Mouse (Mus musculus) G1E (cell line): Measurements from ENCODE around the gene AC124108.1. TPM values are rescaled to one million over a fixed set of nuclear protein-coding genes. Genes with fewer than 3 reads are reported as not detected.

Experiments used
- ATAC-seq: 2 replicates; pipeline ENCODE4 v1.8.0; 2016; ENCODE audit warnings: mild to moderate bottlenecking; ENCODE audit not compliant: insufficient number of reproducible peaks, poor library complexity, low FRiP score, severe bottlenecking; ENCODE audit errors: extremely low read depth
- DNase-seq: peaks from one replicate; pipeline ENCODE4 v3.0.0; 2012; ENCODE audit warnings: low spot score
- H3K27me3 ChIP-seq: 2 replicates; pipeline ENCODE4 v1.6.1; 2012; ENCODE audit warnings: mild to moderate bottlenecking, low read length, inconsistent platforms; ENCODE audit not compliant: insufficient read depth
- H3K36me3 ChIP-seq: replicated peaks from 2 replicates; pipeline ENCODE3; 2012; ENCODE audit warnings: mild to moderate bottlenecking, inconsistent platforms
- H3K4me1 ChIP-seq: 2 replicates; pipeline ENCODE4 v1.6.1; 2012; ENCODE audit warnings: low read depth, low read length, inconsistent platforms, mixed read lengths; ENCODE audit not compliant: insufficient read depth
- H3K4me3 ChIP-seq: 2 replicates; pipeline ENCODE4 v1.5.1; 2012; ENCODE audit warnings: low read depth, mild to moderate bottlenecking, inconsistent platforms, low read length, moderate library complexity, mixed read lengths
- H3K9me3 ChIP-seq: replicated peaks from 2 replicates; pipeline ENCODE4 v1.6.1; 2012; ENCODE audit warnings: inconsistent platforms
- CTCF ChIP-seq: IDR thresholded peaks from 2 replicates; pipeline ENCODE4 v1.5.1; 2012; ENCODE audit warnings: low read depth, low read length, inconsistent platforms, mixed read lengths
- GATA1 ChIP-seq: IDR thresholded peaks from 2 replicates; pipeline ENCODE4 v1.6.1; 2012; ENCODE audit warnings: borderline replicate concordance, low read length, inconsistent platforms, mixed read lengths
- GATA2 ChIP-seq: IDR thresholded peaks from 2 replicates; pipeline ENCODE4 v1.6.1; 2012; ENCODE audit warnings: low read depth, low read length, inconsistent platforms, borderline replicate concordance
- POLR2AphosphoS5 ChIP-seq: IDR thresholded peaks from 2 replicates; pipeline ENCODE4 v1.6.1; 2012; ENCODE audit warnings: low read depth, low read length, inconsistent platforms; ENCODE audit not compliant: insufficient replicate concordance
- TAL1 ChIP-seq: conservative IDR thresholded peaks from 2 replicates; pipeline ENCODE4 v1.6.1; 2012; ENCODE audit warnings: low read depth, low read length, inconsistent platforms, mixed read lengths
- polyA plus RNA-seq: library from polyadenylated mRNA; stranded (reverse); fragments of >175 nt; gene quantifications from 2 replicates; pipeline ENCODE4 v1.2.3, GENCODE M21; 2012
- total RNA-seq, 2 experiments: library from RNA; stranded (forward) in 1 of 2; stranded (reverse) in 1 of 2; fragments of 200-1000 nt in 1 of 2; fragments of >200 nt in 1 of 2; fragmentation: Nextera tagmentation in 1 of 2; gene quantifications; 2 replicates each; pipeline ENCODE4 v1.2.3; 2014 to 2017

AC124108.1 gene
- total and polyA plus RNA-seq, 3 experiments, result 0.05 TPM; not detected in 2

GRCm38 (mm10) chr1:132202771-132203170 lies 11.5 kb downstream of the AC124108.1 start:
- Histone ChIP-seq H3K36me3 (no peaks in the 10 kb centered on the region), H3K4me3 (no peak overlapping the region), H3K9me3 (no peaks in the 10 kb centered on the region), H3K4me1 (no peaks in the 10 kb centered on the region; the same call in 1 of the 2 replicates), H3K27me3 (peaks cover 33% of the 10 kb centered on the region)
- TF ChIP-seq TAL1, result no peak
- no peak for TF ChIP-seq GATA1
- TF ChIP-seq CTCF, result no peak
- no peak for TF ChIP-seq GATA2
- ATAC-seq, result no peak
- no peak for DNase-seq

DNA sequence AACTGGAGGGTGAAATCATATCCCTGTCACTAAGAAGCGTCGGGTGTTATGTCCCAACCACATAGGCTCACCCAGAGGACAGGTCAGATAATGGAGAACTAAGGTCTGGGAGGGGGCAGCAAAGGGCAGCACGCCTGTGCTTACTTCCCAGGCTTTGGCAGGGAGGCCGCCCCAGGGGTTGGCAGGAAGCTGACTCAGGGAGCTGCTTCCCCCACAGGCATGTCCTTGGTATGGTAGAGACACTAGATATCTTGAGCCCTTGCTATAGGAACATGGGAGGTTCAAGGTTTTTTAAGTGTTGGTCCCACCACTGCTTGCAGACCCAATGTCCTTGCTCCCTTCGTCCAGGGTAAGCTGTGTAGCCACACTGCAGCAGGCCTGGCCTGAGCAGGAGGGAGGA lies 14.7 kb downstream of the AC124108.1 start:
- no peak overlapping the region for H3K4me3 ChIP-seq
- TF ChIP-seq GATA1, result no peak
- no peak for TF ChIP-seq CTCF
- no peak for TF ChIP-seq POLR2AphosphoS5
- TF ChIP-seq TAL1, result no peak
- no peak for TF ChIP-seq GATA2
- DNase-seq, result no peak
- H3K27me3 ChIP-seq, result peaks cover 31% of the 10 kb centered on the region
- no peak for ATAC-seq
- H3K36me3 ChIP-seq, result no peaks in the 10 kb centered on the region
- no peaks in the 10 kb centered on the region for H3K9me3 ChIP-seq
- H3K4me1 ChIP-seq, result no peaks in the 10 kb centered on the region

DNA sequence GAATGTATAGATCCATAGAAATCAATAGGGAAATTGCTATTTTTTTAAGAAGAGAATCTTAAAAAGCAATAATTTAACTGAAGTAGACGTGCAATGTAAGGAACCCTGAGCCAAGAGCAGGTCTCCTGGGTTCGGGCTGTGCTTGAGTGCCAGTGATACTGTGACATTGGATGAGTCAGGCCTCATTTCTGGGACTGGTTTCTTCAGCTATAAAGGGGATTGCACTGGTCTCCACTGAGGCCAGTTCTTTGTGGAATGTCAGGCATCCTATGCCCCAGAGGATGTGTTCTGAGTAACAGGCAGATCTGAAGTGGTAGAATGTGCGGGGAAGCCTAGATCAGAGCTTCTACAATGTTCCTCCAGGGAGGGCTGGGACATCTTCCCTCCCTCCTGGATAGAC lies 15.6 kb downstream of the AC124108.1 start:
- Histone ChIP-seq H3K36me3 (no peaks in the 10 kb centered on the region), H3K27me3 (peaks cover 31% of the 10 kb centered on the region), H3K4me3 (no peak overlapping the region), H3K4me1 (no peaks in the 10 kb centered on the region), H3K9me3 (no peaks in the 10 kb centered on the region)
- DNase-seq, result no peak
- no peak for TF ChIP-seq GATA1
- no peak for TF ChIP-seq CTCF
- TF ChIP-seq TAL1, result no peak
- no peak for TF ChIP-seq GATA2
- TF ChIP-seq POLR2AphosphoS5, result no peak
- no peak for ATAC-seq

DNA sequence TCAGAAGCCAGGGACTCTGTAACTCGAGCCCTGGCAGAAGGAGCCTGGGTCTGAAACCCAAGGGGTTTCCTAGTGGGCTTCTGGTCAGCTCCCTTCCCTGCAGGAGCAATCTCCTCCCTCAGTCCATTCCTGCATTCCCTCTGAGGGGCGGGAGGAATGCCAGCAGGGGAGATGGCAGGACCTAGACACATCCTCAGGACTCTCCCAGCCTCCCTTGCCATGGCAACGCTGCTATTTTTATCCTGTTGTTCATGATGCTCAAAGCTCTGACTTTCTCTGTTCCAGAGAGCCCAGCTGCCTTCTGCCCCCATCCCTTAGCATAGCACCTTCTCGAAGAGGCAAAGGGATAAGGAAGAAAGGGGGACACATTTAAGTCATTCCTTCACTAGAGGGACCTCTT lies 16.9 kb downstream of the AC124108.1 start:
- ATAC-seq, result no peak
- no peak for DNase-seq

GRCm38 (mm10) chr1:132209400-132209799 lies 18.1 kb downstream of the AC124108.1 start:
- H3K27me3 ChIP-seq, result peaks cover 31% of the 10 kb centered on the region
- H3K4me1 ChIP-seq, result no peaks in the 10 kb centered on the region
- no peaks in the 10 kb centered on the region for H3K36me3 ChIP-seq
- DNase-seq (no peak), ATAC-seq (no peak)
- H3K4me3 ChIP-seq, result no peak overlapping the region
- H3K9me3 ChIP-seq, result no peaks in the 10 kb centered on the region
- no peak for TF ChIP-seq GATA1
- no peak for TF ChIP-seq TAL1
- no peak for TF ChIP-seq POLR2AphosphoS5
- no peak for TF ChIP-seq CTCF
- TF ChIP-seq GATA2, result no peak

More for the DNA sequence above, 16.9 kb downstream of the AC124108.1 start:
- Histone ChIP-seq H3K4me3 (no peak overlapping the region), H3K27me3 (peaks cover 34% of the 10 kb centered on the region), H3K9me3 (no peaks in the 10 kb centered on the region), H3K36me3 (no peaks in the 10 kb centered on the region), H3K4me1 (no peaks in the 10 kb centered on the region)
- TF ChIP-seq CTCF (no peak), GATA2 (no peak), TAL1 (no peak), POLR2AphosphoS5 (no peak), GATA1 (no peak)

GRCm38 (mm10) chr1:132210922-132211321 lies 19.7 kb downstream of the AC124108.1 start:
- no peak for DNase-seq

GRCm38 (mm10) chr1:132211672-132212071 lies 20.4 kb downstream of the AC124108.1 start:
- Histone ChIP-seq H3K4me3 (no peak overlapping the region), H3K27me3 (peaks cover 27% of the 10 kb centered on the region), H3K9me3 (no peaks in the 10 kb centered on the region), H3K4me1 (no peaks in the 10 kb centered on the region), H3K36me3 (no peaks in the 10 kb centered on the region)
- DNase-seq, result no peak
- no peak for ATAC-seq
- TF ChIP-seq GATA1, result no peak
- TF ChIP-seq GATA2, result no peak
- no peak for TF ChIP-seq CTCF
- no peak for TF ChIP-seq POLR2AphosphoS5
- no peak for TF ChIP-seq TAL1

More at GRCm38 (mm10) chr1:132210922-132211321, 19.7 kb downstream of the AC124108.1 start:
- H3K27me3 ChIP-seq, result peaks cover 25% of the 10 kb centered on the region
- no peaks in the 10 kb centered on the region for H3K9me3 ChIP-seq
- TF ChIP-seq GATA2 (no peak), CTCF (no peak), GATA1 (no peak), POLR2AphosphoS5 (no peak), TAL1 (no peak)
- no peak for ATAC-seq
- no peaks in the 10 kb centered on the region for H3K36me3 ChIP-seq
- H3K4me3 ChIP-seq, result no peak overlapping the region
- no peaks in the 10 kb centered on the region for H3K4me1 ChIP-seq
